Mouse (Mus musculus): ENCODE results near the gene Phf5a. TPM values are rescaled to one million over a fixed set of nuclear protein-coding genes. Genes with fewer than 3 reads are reported as not detected.

Phf5a gene
- 42.5 and 42.6 TPM in 2 replicates for polyA plus RNA-seq (2012; rRNA removed)

GRCm38 (mm10) chr15:81871604-81872261 is at the start of gene Phf5a:
Gene Phf5a (minus strand): TSS chr15:81871911.

GRCm38 (mm10) chr15:81872262-81873136 is 788 bp upstream of the Phf5a start, which contains the start of gene Aco2:
Gene Aco2 (plus strand): TSS chr15:81872309.

DNA sequence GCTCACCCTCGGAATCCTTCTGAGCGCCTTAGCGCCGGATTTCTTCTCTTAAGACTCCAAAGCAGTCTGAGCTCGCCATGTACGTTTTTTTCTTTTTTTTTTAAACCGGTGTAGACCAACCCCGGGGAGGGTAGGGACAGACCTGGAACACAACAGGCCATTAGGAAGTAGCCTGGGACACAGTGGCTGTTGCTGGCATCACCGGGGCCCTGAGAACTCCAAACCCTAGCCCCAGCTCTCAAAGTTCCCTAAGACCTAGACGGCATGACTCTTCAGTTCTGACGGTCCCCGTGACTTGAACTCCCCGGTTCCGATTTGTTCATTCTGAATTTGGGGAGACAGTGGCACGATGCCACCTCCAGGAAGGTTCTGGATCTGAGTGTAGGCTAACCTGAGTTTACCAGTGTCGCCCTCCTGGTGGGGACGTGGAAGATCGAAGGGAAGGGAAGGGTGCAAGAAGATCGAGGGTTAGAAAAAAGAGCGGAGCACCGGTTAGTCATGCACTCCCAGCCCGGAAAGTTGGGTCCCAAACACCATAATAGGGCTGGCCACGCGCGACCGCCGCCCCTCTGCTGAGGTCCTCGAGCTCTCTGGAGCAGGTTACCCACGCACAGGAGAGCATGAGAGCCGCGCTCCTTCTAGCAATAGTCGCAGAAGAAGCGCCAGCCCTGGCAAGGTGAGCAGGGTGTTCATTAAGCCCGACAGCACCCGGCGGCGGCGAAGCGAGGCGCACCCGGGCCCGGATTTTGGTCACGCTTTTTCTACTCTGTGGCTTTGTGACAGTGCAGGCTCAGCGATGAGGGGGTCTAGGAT is 13.0 kb downstream of the Phf5a start, which contains the start of gene Tob2:
Gene Tob2 (minus strand): TSS at position 280 of the 813 bp plus-strand sequence.

Other genes starting within 250 kb of the Phf5a start
- 15.9 and 17.1 TPM in 2 replicates for gene L3mbtl2, start 208.0 kb downstream of the Phf5a start, polyA plus RNA-seq (2012; rRNA removed)
- gene Chadl, start 174.6 kb downstream of the Phf5a start, polyA plus RNA-seq (2012; rRNA removed): 8.5 and 15.1 TPM in 2 replicates
- gene Zc3h7b, start 126.9 kb downstream of the Phf5a start, polyA plus RNA-seq (2012; rRNA removed): 61.3 and 67.9 TPM in 2 replicates
- 33.3 and 36.8 TPM in 2 replicates for gene Rangap1, start 126.4 kb downstream of the Phf5a start, polyA plus RNA-seq (2012; rRNA removed)
- gene Tef, start 69.5 kb downstream of the Phf5a start, polyA plus RNA-seq (2012; rRNA removed): 61.6 and 63.8 TPM in 2 replicates
- 26.7 and 32.4 TPM in 2 replicates for gene Tob2, start 13.1 kb downstream of the Phf5a start, polyA plus RNA-seq (2012; rRNA removed)
- gene Aco2, start 398 bp upstream of the Phf5a start, polyA plus RNA-seq (2012; rRNA removed): 206 and 228 TPM in 2 replicates
- gene Polr3h, start 54.3 kb upstream of the Phf5a start, polyA plus RNA-seq (2012; rRNA removed): 21.0 and 21.5 TPM in 2 replicates
- 50.8 and 58.3 TPM in 2 replicates for gene Csdc2, start 64.8 kb upstream of the Phf5a start, polyA plus RNA-seq (2012; rRNA removed)
- 99.8 and 100 TPM in 2 replicates for gene Pmm1, start 89.0 kb upstream of the Phf5a start, polyA plus RNA-seq (2012; rRNA removed)
- gene 1700029P11Rik, start 108.6 kb upstream of the Phf5a start, polyA plus RNA-seq (2012; rRNA removed): 0.18 TPM in 1 of 2 replicates, not detected in the other
- gene Xrcc6, start 115.9 kb upstream of the Phf5a start, polyA plus RNA-seq (2012; rRNA removed): 17.3 and 19.2 TPM in 2 replicates
- gene Desi1, start 162.0 kb upstream of the Phf5a start, polyA plus RNA-seq (2012; rRNA removed): 30.1 and 30.3 TPM in 2 replicates
- gene Snu13, start 175.7 kb upstream of the Phf5a start, polyA plus RNA-seq (2012; rRNA removed): 67.2 and 91.8 TPM in 2 replicates
- not detected in 2 replicates for gene 4930407I10Rik, start 187.2 kb upstream of the Phf5a start, polyA plus RNA-seq (2012; rRNA removed)
- not detected in 2 replicates for gene Mei1, start 198.1 kb upstream of the Phf5a start, polyA plus RNA-seq (2012; rRNA removed)